Mouse (Mus musculus) kidney, adult 2 months (tissue): ENCODE results near the gene Ogfrl1.

Source experiments
- CTCF ChIP-seq: fragments of 200-500 bp; conservative IDR thresholded peaks from 2 replicates; pipeline ENCODE4 v1.5.1; 2011; ENCODE audit warnings: low read depth, mild to moderate bottlenecking, control low read depth, low read length, moderate library complexity, mixed read lengths; ENCODE audit not compliant: insufficient read depth, insufficient read length
- POLR2A ChIP-seq: fragments of 200-500 bp; IDR thresholded peaks from one replicate; pipeline ENCODE4 v1.6.1; 2011; ENCODE audit warnings: low read depth, low read length, control low read depth

GRCm38 (mm10) chr1:23332192-23332591 lies 65.4 kb downstream of the Ogfrl1 start:
- no peak for TF ChIP-seq POLR2A
- TF ChIP-seq CTCF, result no peak
